Mouse (Mus musculus): ENCODE data around the gene Acap1. TPM values are rescaled to one million over a fixed set of nuclear protein-coding genes. Genes with fewer than 3 reads are reported as not detected.

Acap1 gene
- 4.8 and 5.9 TPM in 2 replicates for polyA plus RNA-seq (2015; fragmentation: Nextera tagmentation; extraction: Ambion mirVana)

GRCm38 (mm10) chr11:69895291-69895690, at the start of gene Acap1:
TSS of gene Acap1 (minus strand) at chr11:69895539.
- Histone ChIP-seq H3K4me1 (replicated peaks) (peaks cover 7% of the 10 kb centered on the region), H3K36me3 (no peaks in the 10 kb centered on the region), H3K9ac (no peak within 1 kb of the TSS), H3K9me3 (no peaks in the 10 kb centered on the region), H3K4me3 (replicated peaks) (no peak within 1 kb of the TSS), H3K4me2 (replicated peaks) (no peak within 1 kb of the TSS), H3K27me3 (replicated peaks) (no peaks in the 10 kb centered on the region), H3K27ac (no peak within 1 kb of the TSS)
- 69% methylated on average over 4 of the region's 4 CpGs for WGBS
- ATAC-seq: no peak

GRCm38 (mm10) chr11:69940962-69941361, 45.6 kb upstream of the Acap1 start:
- H3K27ac ChIP-seq: no peak overlapping the region
- no peak overlapping the region for H3K4me2 ChIP-seq (replicated peaks)
- no peak overlapping the region for H3K9ac ChIP-seq
- H3K4me1 ChIP-seq (replicated peaks): peaks cover 23% of the 10 kb centered on the region
- 71% methylated on average over 4 of the region's 4 CpGs for WGBS
- peaks cover 5% of the 10 kb centered on the region; the same call in 1 of the 2 replicates for H3K27me3 ChIP-seq (replicated peaks)
- H3K36me3 ChIP-seq: peaks cover 6% of the 10 kb centered on the region; the same call in 1 of the 2 replicates
- no peak for ATAC-seq
- no peak overlapping the region for H3K4me3 ChIP-seq (replicated peaks)
- H3K9me3 ChIP-seq: no peaks in the 10 kb centered on the region

- H3K4me1 ChIP-seq (replicated peaks): peaks cover 30% of the 10 kb centered on the region
- no peak overlapping the region for H3K4me3 ChIP-seq (replicated peaks)
- H3K27ac ChIP-seq: no peak overlapping the region
- H3K36me3 ChIP-seq: no peaks in the 10 kb centered on the region
- H3K9me3 ChIP-seq: no peaks in the 10 kb centered on the region
- no peak overlapping the region for H3K4me2 ChIP-seq (replicated peaks)
- H3K27me3 ChIP-seq (replicated peaks): peaks cover 8% of the 10 kb centered on the region; the same call in 1 of the 2 replicates
- H3K9ac ChIP-seq: no peak overlapping the region
- WGBS: 95% methylated on average over 17 of the region's 17 CpGs
- ATAC-seq: no peak
Measured at GRCm38 (mm10) chr11:69939731-69940130, 44.4 kb upstream of the Acap1 start.

GRCm38 (mm10) chr11:69939181-69939580, 43.8 kb upstream of the Acap1 start:
- Histone ChIP-seq H3K4me2 (replicated peaks) (no peak overlapping the region), H3K9me3 (no peaks in the 10 kb centered on the region), H3K27me3 (replicated peaks) (peaks cover 8% of the 10 kb centered on the region; the same call in 1 of the 2 replicates), H3K9ac (no peak overlapping the region), H3K4me1 (replicated peaks) (peaks cover 35% of the 10 kb centered on the region), H3K4me3 (replicated peaks) (no peak overlapping the region), H3K27ac (no peak overlapping the region), H3K36me3 (no peaks in the 10 kb centered on the region)
- ATAC-seq: no peak
- WGBS: 67% methylated on average over 5 of the region's 5 CpGs

GRCm38 (mm10) chr11:69938401-69938979, 43.2 kb upstream of the Acap1 start:
- Histone ChIP-seq H3K27me3 (replicated peaks) (peaks cover 8% of the 10 kb centered on the region; the same call in 1 of the 2 replicates), H3K4me2 (replicated peaks) (no peak overlapping the region), H3K27ac (no peak overlapping the region), H3K4me3 (replicated peaks) (no peak overlapping the region), H3K9ac (no peak overlapping the region), H3K9me3 (no peaks in the 10 kb centered on the region), H3K36me3 (no peaks in the 10 kb centered on the region), H3K4me1 (replicated peaks) (peaks cover 37% of the 10 kb centered on the region)
- ATAC-seq: no peak
- WGBS: 37% methylated on average over 9 of the region's 9 CpGs

- peaks cover 37% of the 10 kb centered on the region for H3K4me1 ChIP-seq (replicated peaks)
- H3K27me3 ChIP-seq (replicated peaks): peaks cover 8% of the 10 kb centered on the region; the same call in 1 of the 2 replicates
- peak overlapping the region; percentile 100; the same call in 1 of the 2 replicates for H3K4me2 ChIP-seq (replicated peaks)
- no peak overlapping the region for H3K9ac ChIP-seq
- WGBS: 76% methylated on average over 5 of the region's 5 CpGs
- ATAC-seq: no peak
- H3K9me3 ChIP-seq: no peaks in the 10 kb centered on the region
- no peak overlapping the region for H3K27ac ChIP-seq
- no peak overlapping the region for H3K4me3 ChIP-seq (replicated peaks)
- no peaks in the 10 kb centered on the region for H3K36me3 ChIP-seq
Measured at GRCm38 (mm10) chr11:69937834-69938233, 42.5 kb upstream of the Acap1 start.

GRCm38 (mm10) chr11:69937385-69937784, 42.0 kb upstream of the Acap1 start:
- peak overlapping the region; percentile 100; the same call in 1 of the 2 replicates for H3K4me2 ChIP-seq (replicated peaks)
- H3K4me1 ChIP-seq (replicated peaks): peaks cover 37% of the 10 kb centered on the region
- 30% methylated on average over 4 of the region's 4 CpGs for WGBS
- peaks cover 8% of the 10 kb centered on the region; the same call in 1 of the 2 replicates for H3K27me3 ChIP-seq (replicated peaks)
- ATAC-seq: no peak
- no peak overlapping the region; the same call in 1 of the 2 replicates for H3K4me3 ChIP-seq (replicated peaks)
- no peaks in the 10 kb centered on the region for H3K36me3 ChIP-seq
- peak overlapping the region; percentile 14; the same call in 1 of the 2 replicates for H3K27ac ChIP-seq
- H3K9ac ChIP-seq: no peak overlapping the region
- no peaks in the 10 kb centered on the region for H3K9me3 ChIP-seq

GRCm38 (mm10) chr11:69936714-69937347, 41.5 kb upstream of the Acap1 start:
- Histone ChIP-seq H3K27ac (peak overlapping the region; percentile 14; the same call in 1 of the 2 replicates), H3K36me3 (no peaks in the 10 kb centered on the region), H3K9me3 (no peaks in the 10 kb centered on the region), H3K27me3 (replicated peaks) (peaks cover 8% of the 10 kb centered on the region; the same call in 1 of the 2 replicates), H3K4me3 (replicated peaks) (peak overlapping the region; percentile 54), H3K4me2 (replicated peaks) (peak overlapping the region; percentile 100), H3K4me1 (replicated peaks) (peaks cover 37% of the 10 kb centered on the region), H3K9ac (peak overlapping the region; percentile 52)
- ATAC-seq: no peak
- 33% methylated on average over 9 of the region's 9 CpGs for WGBS

- Histone ChIP-seq H3K9me3 (no peaks in the 10 kb centered on the region), H3K4me2 (replicated peaks) (peak overlapping the region; percentile 100), H3K27ac (no peak overlapping the region), H3K4me1 (replicated peaks) (peaks cover 37% of the 10 kb centered on the region), H3K27me3 (replicated peaks) (peaks cover 8% of the 10 kb centered on the region; the same call in 1 of the 2 replicates), H3K36me3 (no peaks in the 10 kb centered on the region), H3K9ac (peak overlapping the region; percentile 52), H3K4me3 (replicated peaks) (peak overlapping the region; percentile 54)
- ATAC-seq: peak; percentile 26
- under 1% methylated on average over 21 of the region's 30 CpGs for WGBS
Measured at GRCm38 (mm10) chr11:69936156-69936555, 40.8 kb upstream of the Acap1 start.

- 1% methylated on average over 54 of the region's 62 CpGs for WGBS
- Histone ChIP-seq H3K9ac (peak within 1 kb of the TSS; percentile 52), H3K4me1 (replicated peaks) (peaks cover 37% of the 10 kb centered on the region), H3K27me3 (replicated peaks) (peaks cover 8% of the 10 kb centered on the region; the same call in 1 of the 2 replicates), H3K9me3 (no peaks in the 10 kb centered on the region), H3K27ac (0 out of 2 replicates have a peak within 1 kb of the TSS, but pooled peaks have one; percentile 13), H3K4me3 (replicated peaks) (peak within 1 kb of the TSS; percentile 54), H3K36me3 (no peaks in the 10 kb centered on the region), H3K4me2 (replicated peaks) (peak within 1 kb of the TSS; percentile 100)
- ATAC-seq: peak; percentile 90
Measured at GRCm38 (mm10) chr11:69935137-69935879, 40.0 kb upstream of the Acap1 start, which contains the start of gene Ybx2. TSS of gene Ybx2 (plus strand) at chr11:69935796.

GRCm38 (mm10) chr11:69934681-69935080, 39.3 kb upstream of the Acap1 start:
- ATAC-seq: no peak
- Histone ChIP-seq H3K27me3 (replicated peaks) (peaks cover 8% of the 10 kb centered on the region; the same call in 1 of the 2 replicates), H3K36me3 (no peaks in the 10 kb centered on the region), H3K9me3 (no peaks in the 10 kb centered on the region), H3K4me2 (replicated peaks) (peak overlapping the region; percentile 100), H3K27ac (no peak overlapping the region), H3K4me1 (replicated peaks) (peaks cover 37% of the 10 kb centered on the region), H3K4me3 (replicated peaks) (no peak overlapping the region), H3K9ac (no peak overlapping the region)
- 12% methylated on average over 6 of the region's 6 CpGs for WGBS

- H3K27ac ChIP-seq: no peak overlapping the region
- H3K4me2 ChIP-seq (replicated peaks): peak overlapping the region; percentile 60
- peaks cover 37% of the 10 kb centered on the region for H3K4me1 ChIP-seq (replicated peaks)
- WGBS: 1% methylated on average over 18 of the region's 18 CpGs
- H3K27me3 ChIP-seq (replicated peaks): peaks cover 8% of the 10 kb centered on the region; the same call in 1 of the 2 replicates
- peak; percentile 63 for ATAC-seq
- H3K4me3 ChIP-seq (replicated peaks): peak overlapping the region; percentile 22
- H3K9me3 ChIP-seq: no peaks in the 10 kb centered on the region
- H3K9ac ChIP-seq: no peak overlapping the region
- no peaks in the 10 kb centered on the region for H3K36me3 ChIP-seq
Measured at GRCm38 (mm10) chr11:69934169-69934568, 38.8 kb upstream of the Acap1 start.

Measured in intestine, embryonic 15.5 days (tissue).